Mouse (Mus musculus): ENCODE measurements around the gene Lin7a.
A peak's percentile ranks its signal among the peaks of the same experiment; 100 is the strongest.

Gene Lin7a

GRCm38 (mm10) chr10:107341151-107341550, 69.7 kb downstream of the Lin7a start:
- DNase-seq, result no peak

GRCm38 (mm10) chr10:107344200-107344599, 72.7 kb downstream of the Lin7a start:
- DNase-seq, result no peak

- DNase-seq, result no peak
These were observed 76.4 kb downstream of the Lin7a start for GRCm38 (mm10) chr10:107347842-107348241.

- DNase-seq, result no peak
These were observed 80.4 kb downstream of the Lin7a start for GRCm38 (mm10) chr10:107351696-107352485.

GRCm38 (mm10) chr10:107353483-107353882, 82.0 kb downstream of the Lin7a start:
- no peak for DNase-seq

- DNase-seq, result no peak
These were observed 87.1 kb downstream of the Lin7a start for GRCm38 (mm10) chr10:107358443-107359040.

GRCm38 (mm10) chr10:107359296-107359695, 87.8 kb downstream of the Lin7a start:
- no peak for DNase-seq

- no peak for DNase-seq
These were observed 90.1 kb downstream of the Lin7a start for GRCm38 (mm10) chr10:107361546-107361945.

- no peak for DNase-seq
These were observed 90.5 kb downstream of the Lin7a start for GRCm38 (mm10) chr10:107362026-107362425.

GRCm38 (mm10) chr10:107363049-107363816, 91.7 kb downstream of the Lin7a start:
- peak in 1 of 2 experiments; percentile 3 for DNase-seq

- no peak for DNase-seq
These were observed 105.7 kb downstream of the Lin7a start for GRCm38 (mm10) chr10:107377218-107377617.

GRCm38 (mm10) chr10:107381143-107381746, 109.8 kb downstream of the Lin7a start:
- DNase-seq, result no peak

- no peak for DNase-seq
These were observed 112.3 kb downstream of the Lin7a start for GRCm38 (mm10) chr10:107383825-107384224.

- peak; percentile 4 to 7 for DNase-seq
These were observed 118.0 kb downstream of the Lin7a start for GRCm38 (mm10) chr10:107389505-107389904.

- DNase-seq, result no peak
These were observed 133.9 kb downstream of the Lin7a start for GRCm38 (mm10) chr10:107405347-107405746.

GRCm38 (mm10) chr10:107418306-107418705, 146.8 kb downstream of the Lin7a start:
- no peak for DNase-seq

- DNase-seq, result no peak
These were observed 165.5 kb downstream of the Lin7a start for GRCm38 (mm10) chr10:107436967-107437366.

- DNase-seq, result peak in 1 of 2 experiments; percentile 7
These were observed 171.3 kb downstream of the Lin7a start for GRCm38 (mm10) chr10:107442781-107443180.

- no peak for DNase-seq
These were observed 178.2 kb downstream of the Lin7a start for GRCm38 (mm10) chr10:107449496-107450330.

- DNase-seq, result peak; percentile 7 to 47
These were observed 196.3 kb downstream of the Lin7a start for GRCm38 (mm10) chr10:107467819-107468218.
